17 mouse cellular contexts compared by ENCODE assay signal in the genomic region with DNA sequence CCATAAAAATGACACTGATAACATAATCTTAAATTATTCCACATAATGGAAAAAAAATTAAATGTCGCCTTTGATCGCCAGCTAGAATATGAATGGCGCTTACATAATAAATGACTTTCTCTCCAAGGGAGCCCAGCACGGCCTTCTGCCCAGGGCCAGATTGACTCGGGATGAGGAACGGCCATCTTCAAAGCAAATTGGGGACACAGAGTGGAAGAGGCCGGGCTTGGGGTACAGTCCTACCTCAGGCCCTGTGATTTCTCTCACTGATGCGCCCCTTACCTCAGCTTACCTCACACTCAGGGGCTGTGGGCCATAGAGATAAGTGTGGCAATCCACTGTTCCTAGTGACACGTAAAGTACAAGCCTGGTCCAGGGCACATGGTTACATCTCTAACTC.
DNase-seq lines count a peak whose midpoint lies in the region; ATAC-seq lines count a peak whose summit lies in the region.
"Had no signal": no experiment of that assay in that cellular context is flagged by ENCODE, and none has a peak within 500 bp of the region (broad histone marks: within the 10 kb centered on the region; RNA-seq: fewer than 3 reads in every experiment).

No protein-coding gene starts in this region.

- no peak overlapping the region for H3K9ac ChIP-seq in hindbrain, embryonic 11.5 days (ENCODE audit: low read depth, low read length)
- H3K9ac ChIP-seq: embryonic facial prominence, embryonic 12.5 days; forebrain, embryonic 13.5 days; forebrain, embryonic 15.5 days; forebrain, postnatal 0 days had no signal

- H3K9me3 ChIP-seq in hindbrain, embryonic 10.5 days = no peaks in the 10 kb centered on the region
- H3K9me3 ChIP-seq in hindbrain, embryonic 11.5 days (ENCODE audit: control insufficient read depth, low read length) = no peaks in the 10 kb centered on the region
- H3K9me3 ChIP-seq: embryonic facial prominence, embryonic 10.5 days; embryonic facial prominence, embryonic 12.5 days; forebrain, embryonic 13.5 days; forebrain, embryonic 15.5 days had no signal

- H3K36me3 ChIP-seq in hindbrain, embryonic 10.5 days = no peaks in the 10 kb centered on the region
- H3K36me3 ChIP-seq in hindbrain, embryonic 11.5 days (ENCODE audit: control insufficient read depth, insufficient read depth, low read length) = no peaks in the 10 kb centered on the region
- H3K36me3 ChIP-seq: embryonic facial prominence, embryonic 10.5 days; embryonic facial prominence, embryonic 12.5 days; forebrain, embryonic 15.5 days had no signal

- 0 out of 2 replicates have a peak overlapping the region, but pooled peaks have one; percentile 3 for H3K27ac ChIP-seq in hindbrain, embryonic 10.5 days
- no peak overlapping the region for H3K27ac ChIP-seq in hindbrain, embryonic 11.5 days (ENCODE audit: low read depth, low read length)
- H3K27ac ChIP-seq: embryonic facial prominence, embryonic 10.5 days; embryonic facial prominence, embryonic 12.5 days; forebrain, embryonic 13.5 days; forebrain, embryonic 15.5 days had no signal

- DNase-seq in adrenal gland, adult 2 months = peak; percentile 35
- DNase-seq in adrenal gland, postnatal 25 days = no peak
- DNase-seq in hindbrain, embryonic 10.5 days (ENCODE audit: low spot score) = no peak
- no peak for DNase-seq in hindbrain, embryonic 11.5 days (ENCODE audit: low spot score)
- DNase-seq in adrenal gland, postnatal 14 days = peak; percentile 63
- DNase-seq in urinary bladder, postnatal 36 days (ENCODE audit: low spot score in 2 of 2) = no peak
- DNase-seq in spleen, postnatal 10 days (ENCODE audit: low spot score in 2 of 2) = no peak
- DNase-seq: cerebellum, adult 11-12 months; cerebellum, adult 2 months; cerebellum, adult 9-10 months; cerebellum, postnatal 10 days; cerebellum, postnatal 25 days; forebrain, postnatal 0 days had no signal

- peaks cover 79% of the 10 kb centered on the region for H3K4me1 ChIP-seq in hindbrain, embryonic 10.5 days (replicated peaks)
- H3K4me1 ChIP-seq in hindbrain, embryonic 11.5 days (replicated peaks; ENCODE audit: control insufficient read depth, insufficient read depth, low read length) = 0 out of 2 replicates have a peak, but pooled peaks cover 3% of the 10 kb centered on the region

- no peak overlapping the region for H3K4me3 ChIP-seq in hindbrain, embryonic 10.5 days
- no peak overlapping the region for H3K4me3 ChIP-seq in hindbrain, embryonic 11.5 days (ENCODE audit: low read depth, low read length)
- H3K4me3 ChIP-seq: embryonic facial prominence, embryonic 10.5 days; embryonic facial prominence, embryonic 12.5 days; forebrain, embryonic 13.5 days; forebrain, embryonic 15.5 days had no signal

- no peak overlapping the region for H3K4me2 ChIP-seq in hindbrain, embryonic 11.5 days (replicated peaks; ENCODE audit: low read depth, low read length)
- H3K4me2 ChIP-seq: embryonic facial prominence, embryonic 12.5 days; forebrain, embryonic 13.5 days; forebrain, embryonic 15.5 days had no signal

- 92% methylated on average over 9 of the region's 9 CpGs for WGBS in hindbrain, embryonic 10.5 days
- 84% methylated on average over 9 of the region's 9 CpGs for WGBS in hindbrain, embryonic 11.5 days

- no peak for ATAC-seq in hindbrain, embryonic 11.5 days (ENCODE audit: low FRiP score)
- ATAC-seq: forebrain, embryonic 13.5 days; forebrain, embryonic 15.5 days; forebrain, postnatal 0 days had no signal

- H3K27me3 ChIP-seq in hindbrain, embryonic 10.5 days (ENCODE audit: insufficient read depth, poor library complexity, severe bottlenecking) = no peaks in the 10 kb centered on the region
- H3K27me3 ChIP-seq in hindbrain, embryonic 11.5 days (ENCODE audit: control insufficient read depth, insufficient read depth, low read length) = no peaks in the 10 kb centered on the region
- H3K27me3 ChIP-seq: embryonic facial prominence, embryonic 12.5 days; forebrain, embryonic 13.5 days; forebrain, embryonic 15.5 days had no signal

Comparison
In these comparisons a context has a peak if more than half of its experiments do, and no peak if none do; other contexts are left out.
1. DNase-seq: peak in adrenal gland, adult 2 months (single experiment) and adrenal gland, postnatal 14 days (single experiment); none in adrenal gland, postnatal 25 days (single experiment), hindbrain, embryonic 10.5 days (single experiment), hindbrain, embryonic 11.5 days (single experiment), urinary bladder, postnatal 36 days (0 of 2) and spleen, postnatal 10 days (0 of 2).